Mouse (Mus musculus) thymus, adult 2 months (tissue): Measurements from ENCODE around the gene Slc11a2.

Source experiments
- CTCF ChIP-seq: fragments of 200-500 bp; IDR thresholded peaks from 2 replicates; pipeline ENCODE4 v1.5.1; 2012; ENCODE audit warnings: mild to moderate bottlenecking, control low read depth, low read length, moderate library complexity, borderline replicate concordance; ENCODE audit not compliant: control insufficient read depth, poor library complexity, insufficient read depth; ENCODE audit errors: extremely low read depth
- POLR2A ChIP-seq: fragments of 200-500 bp; IDR thresholded peaks from 2 replicates; pipeline ENCODE4 v1.6.1; 2012; ENCODE audit warnings: mild to moderate bottlenecking, low read length, control low read depth, moderate library complexity; ENCODE audit not compliant: control insufficient read depth, poor library complexity, insufficient read depth; ENCODE audit errors: extremely low read depth

GRCm38 (mm10) chr15:100467738-100468137, 42.9 kb upstream of the Slc11a2 start:
- TF ChIP-seq CTCF = no peak
- no peak for TF ChIP-seq POLR2A
